Comparison of ENCODE assay signal across 7 mouse cellular contexts in genomic region chr3:108295379-108296219, GRCm38 (mm10). TPM values are rescaled to one million over a fixed set of nuclear protein-coding genes. Genes with fewer than 3 reads are reported as not detected.
DNase-seq lines count a peak whose midpoint lies in the region; ATAC-seq and TF ChIP-seq lines count a peak whose summit lies in the region.

No protein-coding gene starts in this region.

- no peaks in the 10 kb centered on the region for H3K9me3 ChIP-seq in forebrain, embryonic 13.5 days (replicated peaks)

- TF ChIP-seq CTCF in left cerebral cortex, adult 2 months (IDR thresholded peaks at IDR 0.05) = no peak

- H3K9ac ChIP-seq in forebrain, embryonic 13.5 days = peak overlapping the region; percentile 55

- peaks cover 65% of the 10 kb centered on the region for H3K4me1 ChIP-seq in forebrain, embryonic 13.5 days

- ATAC-seq in cerebellum, adult (ENCODE audit: insufficient number of reproducible peaks, low FRiP score, low TSS enrichment) = 0 out of 2 replicates have a peak, but pooled peaks have one; percentile 27
- ATAC-seq in forebrain, embryonic 13.5 days = no peak
- ATAC-seq in megakaryocyte, adult 5-6 weeks (ENCODE audit: poor library complexity, severe bottlenecking) = peak; percentile 75

- H3K4me3 ChIP-seq in forebrain, embryonic 13.5 days = no peak overlapping the region; the same call in 1 of the 2 replicates
- peak overlapping the region; percentile 19; the same call in 1 of the 2 replicates for H3K4me3 ChIP-seq in left cerebral cortex, adult 2 months

- H3K27me3 ChIP-seq in forebrain, embryonic 13.5 days = no peaks in the 10 kb centered on the region

- H3K4me2 ChIP-seq in forebrain, embryonic 13.5 days = peak overlapping the region; percentile 47

- WGBS in forebrain, embryonic 13.5 days = 22% methylated on average over 14 of the region's 14 CpGs

- H3K27ac ChIP-seq in forebrain, embryonic 13.5 days = peak overlapping the region; percentile 78
- H3K27ac ChIP-seq in left cerebral cortex, adult 2 months = peak overlapping the region; percentile 93

- DNase-seq in adipocyte (ENCODE audit: low spot score) = peak; percentile 47
- DNase-seq in heart, postnatal 25 days (ENCODE audit: low spot score) = peak; percentile 60
- peak; percentile 55 to 60 for DNase-seq in left cerebral cortex, adult 2 months (ENCODE audit: extremely low spot score in 1 of 2, low spot score in 2 of 2)
- DNase-seq in testis, postnatal 10 days (ENCODE audit: low spot score) = peak; percentile 68

- intact Hi-C loops in heart, postnatal 25 days (cut with DNase I) = no loop called here
- intact Hi-C loops in left cerebral cortex, adult 2 months (cut with DNase I) = loop anchor here (5.0 kb wide), 1 partner anchor 87 kb away; the partner anchor contains the start of gene Psrc1

- H3K36me3 ChIP-seq in forebrain, embryonic 13.5 days (ENCODE audit: poor library complexity, severe bottlenecking) = no peaks in the 10 kb centered on the region

RNA-seq across cellular contexts. Expression of gene Sort1, which starts 11.7 kb away (rescaled TPM):
- polyA plus RNA-seq in forebrain, embryonic 13.5 days (2015; fragmentation: Nextera tagmentation; extraction: Ambion mirVana) = 13.5 and 13.9 TPM in 2 replicates
- 10 to 100 TPM; 17.1 to 18.9 TPM for total RNA-seq in heart, postnatal 25 days (2021)
- 100 to 1,000 TPM; 310 to 316 TPM for total RNA-seq in left cerebral cortex, adult 2 months (2021)
- 80.7 and 83.8 TPM in 2 replicates for total RNA-seq in megakaryocyte, adult 5-6 weeks (2015)
- total RNA-seq in megakaryocyte, adult 5-6 weeks (2017) = 76.4 and 87.8 TPM in 2 replicates

RNA-seq across cellular contexts. Expression of gene Psma5, which starts 38.9 kb away (rescaled TPM):
- 298 and 305 TPM in 2 replicates for polyA plus RNA-seq in forebrain, embryonic 13.5 days (2015; fragmentation: Nextera tagmentation; extraction: Ambion mirVana)
- 10 to 100 TPM; 52.5 to 53.8 TPM for total RNA-seq in heart, postnatal 25 days (2021)
- total RNA-seq in left cerebral cortex, adult 2 months (2021) = 10 to 100 TPM; 64.9 to 80.9 TPM
- total RNA-seq in megakaryocyte, adult 5-6 weeks (2015) = 160 and 172 TPM in 2 replicates
- total RNA-seq in megakaryocyte, adult 5-6 weeks (2017) = 146 and 158 TPM in 2 replicates
